Mouse (Mus musculus): ENCODE measurements at regions not wholly inside any gene's neighbourhood (a gene's known extent, or its start where the extent isn't known, plus 50 kb on each side); places are given as distances from the start of the nearest gene placed in this dataset.
A peak's percentile ranks its signal among the peaks of the same experiment; 100 is the strongest.

- Histone ChIP-seq H3K36me3 (no peaks in the 10 kb centered on the region), H3K4me1 (no peaks in the 10 kb centered on the region), H3K4me3 (no peak overlapping the region), H3K27me3 (ENCODE audit: low read depth, poor library complexity, severe bottlenecking) (no peaks in the 10 kb centered on the region), H3K27ac (replicated peaks) (no peak overlapping the region), H3K9me3 (replicated peaks) (no peaks in the 10 kb centered on the region; the same call in 1 of the 2 replicates)
- no peak for DNase-seq (ENCODE audit: low spot score)
- 62% methylated on average over 2 of the region's 2 CpGs for WGBS
These were observed 845.4 kb downstream of the Pcdh18 start for GRCm38 (mm10) chr3:48911758-48912157.

- Histone ChIP-seq H3K4me3 (no peak overlapping the region), H3K27ac (replicated peaks) (no peak overlapping the region), H3K36me3 (no peaks in the 10 kb centered on the region), H3K4me1 (no peaks in the 10 kb centered on the region), H3K9me3 (replicated peaks) (no peaks in the 10 kb centered on the region), H3K27me3 (ENCODE audit: low read depth, poor library complexity, severe bottlenecking) (no peaks in the 10 kb centered on the region)
- 85% methylated on average over 3 of the region's 3 CpGs for WGBS
- DNase-seq (ENCODE audit: low spot score), result no peak
These were observed 866.7 kb downstream of the Pcdh18 start for GRCm38 (mm10) chr3:48890403-48890802.

GRCm38 (mm10) chr3:48887885-48888284 lies 869.2 kb downstream of the Pcdh18 start:
- WGBS, result 60% methylated on average over 4 of the region's 4 CpGs
- Histone ChIP-seq H3K27ac (replicated peaks) (no peak overlapping the region), H3K4me1 (no peaks in the 10 kb centered on the region), H3K9me3 (replicated peaks) (no peaks in the 10 kb centered on the region), H3K36me3 (no peaks in the 10 kb centered on the region), H3K27me3 (ENCODE audit: low read depth, poor library complexity, severe bottlenecking) (no peaks in the 10 kb centered on the region), H3K4me3 (no peak overlapping the region)
- no peak for DNase-seq (ENCODE audit: low spot score)

- Histone ChIP-seq H3K4me1 (no peaks in the 10 kb centered on the region), H3K27me3 (ENCODE audit: low read depth, poor library complexity, severe bottlenecking) (no peaks in the 10 kb centered on the region), H3K27ac (replicated peaks) (no peak overlapping the region), H3K36me3 (no peaks in the 10 kb centered on the region), H3K9me3 (replicated peaks) (no peaks in the 10 kb centered on the region), H3K4me3 (no peak overlapping the region)
- 84% methylated on average over 2 of the region's 2 CpGs for WGBS
- no peak for DNase-seq (ENCODE audit: low spot score)
These were observed 887.6 kb downstream of the Pcdh18 start for GRCm38 (mm10) chr3:48869527-48869926.

GRCm38 (mm10) chr3:48846049-48846653 lies 911.0 kb downstream of the Pcdh18 start:
- H3K27ac ChIP-seq (replicated peaks), result no peak overlapping the region
- 63% methylated on average over 6 of the region's 6 CpGs for WGBS
- H3K36me3 ChIP-seq, result no peaks in the 10 kb centered on the region
- no peak overlapping the region for H3K4me3 ChIP-seq
- H3K27me3 ChIP-seq (ENCODE audit: low read depth, poor library complexity, severe bottlenecking), result no peaks in the 10 kb centered on the region
- DNase-seq (ENCODE audit: low spot score), result peak; percentile 53
- H3K4me1 ChIP-seq, result no peaks in the 10 kb centered on the region
- no peaks in the 10 kb centered on the region for H3K9me3 ChIP-seq (replicated peaks)

- no peak for DNase-seq (ENCODE audit: low spot score)
- 84% methylated on average over 3 of the region's 3 CpGs for WGBS
These were observed 916.4 kb downstream of the Pcdh18 start for GRCm38 (mm10) chr3:48840692-48841091.

GRCm38 (mm10) chr3:48823360-48823759 lies 933.8 kb downstream of the Pcdh18 start:
- Histone ChIP-seq H3K4me1 (peaks cover 5% of the 10 kb centered on the region), H3K4me3 (no peak overlapping the region), H3K27me3 (ENCODE audit: low read depth, poor library complexity, severe bottlenecking) (peaks cover 8% of the 10 kb centered on the region; the same call in 1 of the 2 replicates), H3K9me3 (replicated peaks) (no peaks in the 10 kb centered on the region), H3K27ac (replicated peaks) (no peak overlapping the region), H3K36me3 (no peaks in the 10 kb centered on the region)
- 51% methylated on average over 6 of the region's 6 CpGs for WGBS
- no peak for DNase-seq (ENCODE audit: low spot score)

More at GRCm38 (mm10) chr3:48840692-48841091, 916.4 kb downstream of the Pcdh18 start:
- H3K9me3 ChIP-seq (replicated peaks), result no peaks in the 10 kb centered on the region
- H3K27ac ChIP-seq (replicated peaks), result no peak overlapping the region
- no peak overlapping the region for H3K4me3 ChIP-seq
- H3K27me3 ChIP-seq (ENCODE audit: low read depth, poor library complexity, severe bottlenecking), result no peaks in the 10 kb centered on the region
- no peaks in the 10 kb centered on the region for H3K36me3 ChIP-seq
- H3K4me1 ChIP-seq, result no peaks in the 10 kb centered on the region

- 83% methylated on average over 5 of the region's 5 CpGs for WGBS
- no peaks in the 10 kb centered on the region for H3K27me3 ChIP-seq (ENCODE audit: low read depth, poor library complexity, severe bottlenecking)
- H3K27ac ChIP-seq (replicated peaks), result no peak overlapping the region
- no peaks in the 10 kb centered on the region for H3K36me3 ChIP-seq
- H3K4me1 ChIP-seq, result no peaks in the 10 kb centered on the region
- H3K9me3 ChIP-seq (replicated peaks), result no peaks in the 10 kb centered on the region; the same call in 1 of the 2 replicates
- no peak for DNase-seq (ENCODE audit: low spot score)
- no peak overlapping the region for H3K4me3 ChIP-seq
These were observed 952.7 kb downstream of the Pcdh18 start for GRCm38 (mm10) chr3:48804398-48804797.

- H3K4me3 ChIP-seq, result no peak overlapping the region
- no peaks in the 10 kb centered on the region for H3K4me1 ChIP-seq
- no peak for DNase-seq (ENCODE audit: low spot score)
- no peaks in the 10 kb centered on the region for H3K27me3 ChIP-seq (ENCODE audit: low read depth, poor library complexity, severe bottlenecking)
- WGBS, result 91% methylated on average over 4 of the region's 4 CpGs
- no peaks in the 10 kb centered on the region for H3K36me3 ChIP-seq
- H3K9me3 ChIP-seq (replicated peaks), result no peaks in the 10 kb centered on the region
- H3K27ac ChIP-seq (replicated peaks), result no peak overlapping the region
These were observed 985.4 kb downstream of the Pcdh18 start for GRCm38 (mm10) chr3:48771709-48772108.
